Mouse (Mus musculus) testis, postnatal 10 days (tissue): ENCODE results near the gene Spink8.
"Not testable (repeated sequence)": the region's sequence is repeated elsewhere in the genome, so short reads cannot be mapped to it uniquely, and the experiment has no call there.

Experiments
- DNase-seq: peaks from one replicate; pipeline ENCODE4 v3.0.0; 2021; ENCODE audit warnings: low spot score

Gene Spink8

DNA sequence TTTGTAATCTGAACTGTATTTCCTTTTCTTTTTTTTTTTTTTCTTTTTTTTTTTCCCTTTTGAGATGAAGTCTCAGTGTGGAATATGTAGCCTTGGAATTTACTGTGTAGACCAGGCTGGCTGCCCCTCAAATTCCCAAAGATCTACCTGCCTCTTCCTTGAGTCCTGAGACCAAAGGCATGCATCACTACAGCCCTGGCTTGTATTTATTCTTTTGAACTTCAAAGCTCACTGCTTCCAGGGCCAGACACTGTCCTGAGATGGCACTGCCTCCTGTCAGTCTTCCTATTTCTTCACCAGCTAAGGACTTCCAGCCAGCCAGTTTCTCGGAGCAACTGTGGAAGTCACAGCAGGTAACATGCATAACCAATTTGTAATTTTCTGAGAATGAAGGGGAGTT lies at the start of gene Spink8:
Spink8 (plus strand) TSS at position 301 of the 400 bp plus-strand sequence.
- DNase-seq: no peak

DNA sequence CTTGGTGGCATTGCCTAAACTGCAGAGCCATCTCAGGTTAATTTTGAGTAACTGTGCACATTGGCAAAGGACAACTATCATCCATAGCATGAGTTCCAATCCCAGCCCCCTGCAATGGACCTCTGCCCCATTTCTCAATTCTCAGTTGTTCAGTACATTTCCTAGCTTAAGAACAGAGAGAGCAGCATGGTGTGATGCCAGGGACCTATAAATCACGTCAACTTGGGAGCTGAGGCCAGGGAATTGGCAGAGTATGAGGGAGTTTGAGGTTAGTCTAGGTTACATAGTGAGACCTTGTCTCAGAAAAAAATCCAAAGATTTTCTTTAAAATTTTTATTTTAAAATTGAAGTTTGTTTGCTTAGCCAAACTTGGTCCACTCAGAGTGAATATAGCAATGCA lies 45.2 kb upstream of the Spink8 start:
- not testable (repeated sequence) for DNase-seq

DNA sequence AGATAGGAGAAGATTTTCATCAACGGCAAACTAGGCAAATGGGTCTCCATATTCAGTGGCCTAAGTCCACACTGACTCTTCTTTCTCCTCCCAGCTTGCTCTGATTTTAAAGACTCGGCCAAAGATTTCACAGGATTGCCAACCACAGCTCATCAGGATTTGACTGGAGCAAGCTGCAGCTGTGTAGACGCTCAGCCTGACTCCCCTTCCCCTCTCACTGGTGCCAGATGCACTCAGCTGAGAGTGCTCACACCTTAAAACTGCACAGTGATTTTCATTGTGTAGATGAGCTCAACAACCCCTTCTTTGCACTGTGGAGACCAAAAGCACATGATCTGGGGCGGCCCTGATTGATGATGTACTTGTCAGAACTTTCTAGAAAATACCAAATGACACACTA lies 21.5 kb upstream of the Spink8 start, which contains the start of gene Fbxw27:
Fbxw27 (minus strand) TSS at position 101 of the 400 bp plus-strand sequence.
- not testable (repeated sequence) for DNase-seq

DNA sequence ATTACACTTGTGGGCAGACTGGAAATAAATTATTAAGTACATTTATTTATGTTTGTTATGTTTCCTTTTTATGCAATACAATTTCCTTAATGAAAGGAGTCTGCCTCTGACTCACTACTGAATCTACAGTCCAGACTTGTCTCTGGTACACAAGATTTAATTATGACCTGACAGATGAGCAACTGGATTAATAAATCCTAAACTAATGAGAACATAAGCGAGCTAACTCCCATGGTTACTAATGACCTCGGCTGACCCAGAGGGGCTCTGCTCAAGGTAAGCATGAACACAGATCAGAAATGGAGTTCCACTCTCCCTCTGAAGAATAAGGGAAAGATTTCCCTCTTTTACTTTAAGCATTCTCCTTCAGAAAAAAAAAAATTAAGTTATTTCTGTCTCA lies 16.9 kb upstream of the Spink8 start:
- DNase-seq: no peak

DNA sequence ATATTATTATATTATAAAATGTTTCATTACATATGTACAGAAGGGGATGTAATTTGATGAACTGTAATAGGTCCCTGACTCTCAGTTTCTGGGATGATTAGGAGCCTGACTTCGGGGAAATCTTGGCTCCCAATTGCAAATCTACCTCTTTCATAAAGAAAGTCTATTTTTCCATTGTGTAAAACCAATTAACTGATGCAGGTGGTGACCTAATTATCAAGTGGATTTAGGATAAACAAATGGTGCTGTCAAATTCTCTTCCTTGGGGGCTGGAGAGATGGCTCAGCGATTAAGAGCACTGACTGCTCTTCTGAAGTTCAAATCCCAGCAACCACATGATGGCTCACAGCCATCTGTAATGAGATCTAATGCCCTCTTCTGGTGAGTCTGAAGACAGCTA lies 16.3 kb upstream of the Spink8 start:
- DNase-seq: no peak

DNA sequence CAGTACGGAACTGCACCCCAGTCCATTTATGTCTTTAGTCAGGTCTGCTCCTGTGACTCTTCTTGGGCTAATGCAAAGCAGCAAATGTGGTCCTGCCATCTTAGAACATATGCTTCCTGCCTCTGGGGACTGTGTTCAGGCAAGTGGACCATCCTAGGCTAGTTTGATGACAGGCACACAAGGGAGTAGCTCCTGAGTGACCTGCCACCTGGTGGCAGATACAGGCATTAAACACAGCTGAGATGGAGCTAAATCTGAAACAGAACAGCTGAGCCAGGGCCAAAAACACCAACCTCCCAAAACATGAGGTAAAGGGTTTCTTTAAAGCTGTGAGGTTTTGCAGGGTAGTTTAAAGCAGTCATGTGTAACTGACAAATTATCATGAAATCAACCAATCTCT lies 14.0 kb upstream of the Spink8 start:
- peak; percentile 42 for DNase-seq

DNA sequence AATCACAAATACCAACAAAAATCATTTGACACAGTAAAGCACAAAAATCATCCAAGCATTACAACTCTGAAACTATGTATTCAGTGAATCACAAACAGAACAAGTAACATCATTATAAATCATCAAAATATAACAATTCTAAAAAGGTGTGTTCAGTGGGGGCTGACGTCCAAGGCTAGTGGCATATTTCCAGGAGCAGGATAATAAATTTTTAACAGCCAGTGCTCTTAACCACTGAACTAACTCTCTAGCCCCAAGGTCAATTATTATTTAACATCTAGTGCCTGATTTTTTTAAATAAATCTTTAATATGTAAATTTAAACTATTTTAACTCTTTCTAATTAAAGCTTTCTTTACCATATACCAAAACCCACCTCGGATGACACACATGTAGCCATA lies 6.5 kb upstream of the Spink8 start:
- not testable (repeated sequence) for DNase-seq

DNA sequence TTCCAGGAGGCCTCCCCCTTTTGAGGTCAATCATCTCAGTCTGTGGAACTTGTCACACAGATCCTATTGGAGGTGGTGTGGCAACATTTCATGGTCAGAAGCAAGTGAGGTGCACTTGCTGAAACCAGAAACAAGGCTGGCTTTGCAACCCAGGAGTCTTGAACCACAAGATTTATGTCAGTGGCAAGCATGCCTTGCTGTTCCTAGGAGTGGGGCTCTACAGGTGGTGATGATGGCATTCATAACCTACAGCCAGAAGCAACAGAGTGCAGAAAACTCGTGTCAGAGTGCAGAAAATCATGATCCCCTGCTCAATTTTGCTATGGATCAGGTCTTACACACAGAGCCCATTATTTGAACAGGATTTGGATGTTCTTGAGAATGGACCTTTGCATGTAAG lies 5.8 kb upstream of the Spink8 start:
- DNase-seq: no peak

DNA sequence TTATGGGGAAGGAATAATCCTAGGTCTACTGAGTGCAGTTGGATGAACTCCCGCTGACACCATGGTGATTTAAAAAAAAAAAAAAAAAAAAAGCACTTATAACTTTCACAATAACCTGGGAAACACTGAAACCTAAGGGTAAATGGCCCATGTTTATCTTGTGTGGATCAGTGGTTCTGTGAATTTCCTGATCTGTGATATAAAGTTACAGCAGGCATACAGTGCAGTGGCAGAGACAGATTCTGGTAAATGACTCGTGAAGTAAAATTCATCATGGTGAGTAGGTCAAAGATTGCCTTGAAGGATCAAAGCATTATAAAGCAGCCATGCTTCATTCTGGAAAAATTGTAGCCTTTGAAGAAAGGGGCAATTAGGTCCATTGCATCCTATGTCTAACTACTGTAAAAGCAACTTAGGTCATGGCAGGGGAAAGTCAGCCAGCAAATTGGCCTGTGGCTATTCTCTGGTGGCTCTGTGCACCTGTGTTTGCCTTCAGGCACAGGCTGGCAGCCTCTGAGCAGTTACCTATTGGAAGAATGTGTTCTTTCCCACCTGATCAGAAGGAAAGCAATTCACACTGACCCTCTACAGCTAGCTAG lies 5.3 kb upstream of the Spink8 start:
- no peak for DNase-seq

DNA sequence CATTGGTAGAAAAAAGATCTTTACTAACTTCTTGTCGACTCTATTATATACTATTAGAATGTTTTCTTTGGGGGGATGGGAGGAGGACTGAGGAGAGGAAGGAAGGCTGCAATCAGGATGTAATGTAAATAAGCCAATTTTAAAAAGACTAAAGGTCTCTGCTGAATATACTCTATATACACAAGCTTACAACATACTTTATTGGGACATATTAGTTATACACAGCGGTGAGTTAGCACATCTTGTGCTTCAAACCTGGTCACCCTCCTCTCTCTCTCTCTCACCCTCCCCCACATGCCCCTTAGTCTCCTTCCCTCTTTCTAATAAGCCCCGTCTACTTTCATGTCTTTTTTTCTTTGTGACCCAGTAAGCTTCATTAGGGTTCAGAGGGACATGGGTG lies 4.2 kb upstream of the Spink8 start:
- no peak for DNase-seq

DNA sequence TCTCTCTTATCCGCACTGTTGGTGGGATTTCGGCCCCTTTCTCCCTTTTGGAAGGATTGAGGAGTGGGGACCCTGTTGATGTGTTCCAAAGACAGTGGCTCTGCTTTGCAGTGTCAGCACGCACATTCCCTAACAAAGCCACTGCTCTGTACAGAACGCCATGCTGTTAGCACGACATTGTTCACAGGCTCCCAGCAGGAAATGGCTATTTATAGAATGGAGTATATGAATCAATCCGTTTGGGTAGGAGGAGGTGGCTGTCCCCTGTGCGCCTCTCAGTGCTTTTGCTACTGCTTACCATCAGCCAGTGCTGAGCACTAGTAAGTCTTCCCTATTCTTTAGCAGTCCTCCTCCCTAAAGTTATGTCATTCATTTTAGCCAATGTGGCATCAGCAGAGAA lies 1.3 kb downstream of the Spink8 start:
- no peak for DNase-seq

DNA sequence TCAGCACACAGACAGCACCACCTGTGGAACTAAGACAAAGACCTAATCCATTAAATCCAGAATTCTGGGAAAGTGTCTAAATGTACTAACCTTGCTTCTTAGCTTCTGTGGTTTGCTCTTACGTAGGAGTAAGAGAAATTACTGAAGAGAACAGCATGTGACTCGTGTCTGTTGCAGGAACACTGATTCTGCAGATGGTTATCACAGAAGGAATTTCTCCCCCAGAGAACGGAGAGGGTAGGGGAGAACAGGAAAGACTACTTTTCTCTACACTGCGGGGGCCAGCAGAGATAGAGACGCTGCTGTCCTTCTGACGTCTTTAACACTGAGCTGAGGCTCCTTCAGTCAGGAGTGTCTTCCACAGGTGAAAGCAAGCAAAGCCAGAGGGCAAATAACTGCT lies 4.3 kb downstream of the Spink8 start:
- no peak for DNase-seq

DNA sequence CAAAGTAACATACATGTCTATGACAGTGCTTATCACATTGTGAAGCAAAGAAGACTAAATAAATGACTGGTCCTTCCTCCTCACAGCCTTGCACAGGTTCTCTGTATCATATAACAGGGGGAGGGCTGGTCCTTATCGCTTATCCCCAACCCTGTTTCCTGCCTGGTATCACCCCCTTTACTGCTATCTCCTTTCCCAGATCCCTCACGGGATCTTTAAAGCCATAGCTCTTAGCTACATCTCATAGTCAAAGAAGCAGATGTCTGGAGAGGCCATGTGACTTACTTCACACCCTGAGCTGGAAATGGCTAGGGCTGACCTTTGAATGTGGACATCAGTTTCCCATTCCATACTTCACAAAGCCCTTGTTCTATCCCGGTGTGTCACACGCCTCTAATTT lies 13.7 kb downstream of the Spink8 start:
- DNase-seq: no peak

DNA sequence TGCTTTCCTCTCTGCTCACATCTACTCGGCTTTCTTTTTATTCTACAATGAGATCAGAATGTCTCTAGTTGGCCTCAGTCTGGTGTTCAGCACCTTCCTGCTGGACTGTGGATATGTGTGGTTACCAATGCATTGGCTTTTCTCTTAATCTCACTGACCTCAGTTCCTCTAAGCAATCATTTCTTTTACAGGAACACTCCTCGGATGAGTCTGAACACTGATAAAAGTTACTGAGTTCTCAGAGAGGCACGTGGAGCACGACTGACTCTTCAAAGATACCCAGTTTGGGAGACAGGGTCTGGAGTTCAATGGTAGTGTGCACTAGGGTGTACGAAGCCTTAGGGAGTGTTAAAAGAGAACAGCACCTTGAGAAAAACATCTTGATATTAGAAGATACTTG lies 14.1 kb downstream of the Spink8 start:
- DNase-seq: no peak

DNA sequence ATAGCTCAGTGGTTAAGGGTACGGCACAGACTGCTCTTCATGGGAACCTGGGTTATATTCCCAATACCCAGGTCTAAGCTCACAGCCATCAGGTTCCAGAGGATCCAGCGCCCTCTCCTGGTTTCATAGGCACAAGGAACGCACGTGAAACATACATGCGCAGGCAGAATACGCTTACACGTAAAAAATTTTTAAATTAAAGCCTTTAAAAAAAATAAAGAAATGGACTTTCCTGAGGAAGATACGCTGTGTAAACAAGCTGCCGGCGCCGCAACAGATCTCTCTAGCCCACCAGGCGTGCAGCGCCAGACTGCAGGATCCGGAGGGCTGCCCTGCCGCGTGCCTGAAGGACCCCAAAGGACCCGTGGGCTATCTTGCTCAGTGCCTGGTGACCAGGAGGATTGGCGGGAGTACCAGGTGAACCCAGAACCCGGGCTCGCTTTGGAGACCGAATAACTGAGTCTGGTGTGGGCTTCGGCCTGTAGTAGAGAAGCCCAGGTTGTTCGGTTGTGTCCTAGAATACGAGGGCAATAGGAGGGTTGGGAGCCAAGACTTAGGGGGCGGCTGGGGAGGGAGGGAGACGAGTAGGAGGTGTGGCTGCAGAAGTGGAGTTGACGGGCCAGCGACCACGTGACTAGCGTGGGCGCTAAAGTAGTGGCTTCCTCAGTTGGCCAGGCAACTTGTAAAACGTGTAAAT lies 20.5 kb downstream of the Spink8 start, which contains the start of gene Nme6:
Nme6 (plus strand) TSS at position 359 of the 697 bp plus-strand sequence.
- DNase-seq: peak; percentile 90

DNA sequence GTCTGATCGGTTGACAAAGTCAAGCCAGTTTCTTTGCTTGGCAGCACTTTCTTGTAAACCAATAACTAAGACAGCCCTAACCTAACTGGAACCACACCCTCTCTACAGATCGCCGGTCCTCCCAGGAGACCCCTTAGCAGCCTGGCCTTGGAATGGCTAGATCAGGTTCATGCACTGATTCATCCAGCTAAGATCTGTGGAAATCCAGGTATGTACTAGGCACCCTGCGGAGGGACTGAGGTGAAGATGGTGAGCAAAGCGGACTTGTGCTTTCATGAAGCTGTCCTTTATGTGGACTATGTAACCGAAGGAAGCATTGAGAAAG lies 21.0 kb downstream of the Spink8 start:
- peak; percentile 46 for DNase-seq

DNA sequence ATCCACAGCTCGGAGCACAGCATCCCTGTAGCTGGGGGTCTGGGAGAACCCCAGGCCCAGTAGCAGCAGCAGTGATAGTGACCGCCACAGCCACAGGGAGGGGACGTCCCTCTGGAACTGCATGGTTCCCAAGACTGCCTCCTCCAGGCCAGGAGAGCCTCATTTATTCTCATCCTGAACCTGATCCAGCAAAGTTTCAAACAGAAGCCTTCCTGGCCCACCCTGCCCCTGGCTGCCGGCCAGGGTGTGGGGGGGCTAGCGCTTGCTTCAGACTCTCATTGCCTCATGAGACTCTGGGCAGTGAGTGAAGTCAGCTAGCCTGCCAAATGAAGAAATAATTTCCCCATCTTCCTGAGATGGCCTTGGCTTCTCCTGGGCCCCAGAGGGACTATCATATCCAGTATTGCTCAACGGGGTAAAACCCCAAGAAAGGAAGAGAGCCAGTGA lies 37.3 kb downstream of the Spink8 start, which contains the start of gene Camp:
Camp (minus strand) TSS at position 306 of the 447 bp plus-strand sequence.
- peak; percentile 78 for DNase-seq

DNA sequence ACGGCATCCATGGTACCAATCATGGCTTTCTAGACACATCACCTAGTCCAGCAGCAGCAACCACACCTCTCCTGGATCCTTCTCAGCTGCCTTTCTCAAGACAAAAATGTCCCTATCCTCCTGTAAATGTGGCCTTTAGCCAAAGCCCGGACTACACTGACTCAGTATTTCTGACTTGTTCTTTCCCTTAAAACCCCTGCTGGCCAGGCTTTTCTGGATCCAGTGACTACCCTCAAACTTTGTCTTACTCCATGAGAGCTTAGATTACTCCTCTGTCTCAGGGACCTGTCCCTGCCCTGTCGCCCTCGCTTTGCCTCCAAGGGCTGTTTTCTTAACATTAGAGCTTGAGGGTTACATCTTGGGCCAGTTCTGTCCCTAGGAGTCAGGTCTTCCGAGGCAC lies 38.0 kb downstream of the Spink8 start:
- DNase-seq: no peak

DNA sequence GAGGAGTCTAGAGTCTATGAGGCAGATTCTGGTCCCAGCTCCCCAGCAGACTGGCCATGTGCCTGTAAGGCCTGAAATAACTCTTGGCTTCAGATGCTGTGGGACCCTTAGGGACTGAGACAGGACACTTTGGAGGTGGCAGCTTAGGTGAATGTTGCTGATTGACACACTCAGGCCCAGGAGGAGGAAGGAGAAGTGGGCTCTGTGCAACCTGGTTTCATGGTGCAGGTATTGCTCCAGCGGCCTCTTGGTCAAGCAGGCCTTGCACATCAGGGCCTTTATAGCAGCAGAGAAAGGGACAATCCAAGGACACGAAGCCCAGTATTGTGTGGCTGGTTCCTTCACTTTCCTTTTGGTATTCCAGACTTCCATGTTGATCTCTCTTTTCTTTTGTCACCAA lies 42.3 kb downstream of the Spink8 start:
- DNase-seq: no peak

DNA sequence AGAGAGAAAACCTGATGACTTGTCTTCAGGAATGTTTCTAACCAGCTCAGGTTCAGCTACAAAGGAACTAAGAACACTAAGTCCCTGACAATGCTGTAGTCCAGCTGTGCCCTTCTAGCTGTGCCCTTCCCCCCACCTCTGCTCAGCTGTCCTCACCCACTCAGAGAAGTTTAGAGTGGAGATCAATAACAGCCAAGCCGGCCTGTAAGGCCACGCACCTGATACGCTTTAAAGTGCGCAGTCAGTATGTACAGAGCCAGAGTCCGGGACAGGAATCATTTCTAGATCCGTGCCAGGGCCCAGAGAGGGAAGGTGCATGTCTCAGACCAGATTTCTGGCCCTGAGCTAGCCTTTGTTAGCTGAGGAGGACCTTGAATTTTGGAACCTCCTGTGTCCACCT lies 43.9 kb downstream of the Spink8 start:
- no peak for DNase-seq

DNA sequence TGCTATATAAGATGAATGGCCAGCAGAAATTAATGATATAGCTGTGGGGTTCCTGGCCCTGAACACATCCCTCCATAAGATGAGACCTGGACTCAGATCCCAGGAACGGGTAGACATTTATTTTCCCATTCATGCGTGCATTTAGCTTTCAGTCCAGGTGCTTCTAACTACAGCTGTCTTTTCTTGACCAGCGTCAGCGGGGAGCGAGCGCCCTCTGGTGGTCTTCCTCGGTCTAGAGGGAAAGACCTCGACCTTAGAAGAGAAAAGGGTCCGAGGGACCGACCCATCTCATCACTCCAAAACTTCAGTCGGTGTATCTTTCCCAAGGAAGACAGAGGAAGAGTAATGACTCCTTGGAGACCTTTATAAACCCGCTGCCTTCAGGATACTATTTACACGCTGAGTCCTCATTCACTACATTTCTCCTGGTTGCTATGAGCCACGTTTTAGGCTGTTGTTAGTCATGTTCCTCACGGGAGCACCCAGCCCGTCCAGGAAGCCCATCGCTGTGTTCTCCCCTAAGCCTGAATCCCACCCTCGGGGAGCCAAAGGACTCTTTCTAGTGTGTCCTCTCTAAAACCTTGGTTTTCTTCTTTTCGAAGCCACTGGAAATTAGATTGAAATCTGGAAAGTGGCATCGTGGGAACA lies 50.4 kb downstream of the Spink8 start:
- peak; percentile 94 for DNase-seq

DNA sequence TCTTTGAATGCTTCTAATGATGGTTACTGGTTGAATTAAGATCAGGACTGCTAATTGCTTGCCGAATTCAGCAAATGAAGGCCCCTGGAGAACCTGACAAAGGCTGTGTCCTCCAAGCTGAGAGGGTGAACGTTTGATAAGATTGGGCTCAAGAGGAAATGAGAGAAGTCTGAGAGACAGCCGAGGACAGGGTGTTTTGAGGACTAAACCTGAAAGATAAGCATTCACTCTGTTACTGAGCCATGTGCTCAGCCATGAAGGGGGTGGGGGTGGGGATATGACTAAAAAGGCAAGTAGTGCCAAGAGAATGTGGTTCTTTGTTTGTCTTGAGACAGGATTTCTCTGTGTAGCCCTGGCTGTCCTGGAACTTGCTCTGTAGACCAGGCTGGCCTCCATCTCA lies 51.0 kb downstream of the Spink8 start:
- DNase-seq: no peak

DNA sequence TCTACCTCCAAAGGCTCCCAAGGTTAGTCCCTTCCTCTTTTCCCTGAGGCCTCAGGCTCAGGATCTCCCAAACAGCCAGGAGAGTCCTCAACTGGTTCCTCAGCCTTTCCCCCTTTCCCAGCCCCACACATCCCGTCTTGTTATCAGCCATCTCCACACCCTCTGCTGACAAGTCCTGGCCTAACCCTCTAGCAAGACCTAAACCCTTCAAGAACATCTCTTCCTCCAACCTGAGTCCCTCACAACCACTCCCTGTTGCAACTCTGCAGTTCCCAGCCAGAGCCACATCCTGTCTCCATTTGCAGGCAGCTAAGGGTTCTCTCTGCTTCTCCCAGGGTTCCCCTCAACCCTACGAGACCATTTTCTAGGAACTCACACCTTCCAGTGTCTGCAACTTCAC lies 54.1 kb downstream of the Spink8 start:
- DNase-seq: no peak
